Mouse (Mus musculus): ENCODE measurements around the gene Amz1.

Amz1 gene

DNA sequence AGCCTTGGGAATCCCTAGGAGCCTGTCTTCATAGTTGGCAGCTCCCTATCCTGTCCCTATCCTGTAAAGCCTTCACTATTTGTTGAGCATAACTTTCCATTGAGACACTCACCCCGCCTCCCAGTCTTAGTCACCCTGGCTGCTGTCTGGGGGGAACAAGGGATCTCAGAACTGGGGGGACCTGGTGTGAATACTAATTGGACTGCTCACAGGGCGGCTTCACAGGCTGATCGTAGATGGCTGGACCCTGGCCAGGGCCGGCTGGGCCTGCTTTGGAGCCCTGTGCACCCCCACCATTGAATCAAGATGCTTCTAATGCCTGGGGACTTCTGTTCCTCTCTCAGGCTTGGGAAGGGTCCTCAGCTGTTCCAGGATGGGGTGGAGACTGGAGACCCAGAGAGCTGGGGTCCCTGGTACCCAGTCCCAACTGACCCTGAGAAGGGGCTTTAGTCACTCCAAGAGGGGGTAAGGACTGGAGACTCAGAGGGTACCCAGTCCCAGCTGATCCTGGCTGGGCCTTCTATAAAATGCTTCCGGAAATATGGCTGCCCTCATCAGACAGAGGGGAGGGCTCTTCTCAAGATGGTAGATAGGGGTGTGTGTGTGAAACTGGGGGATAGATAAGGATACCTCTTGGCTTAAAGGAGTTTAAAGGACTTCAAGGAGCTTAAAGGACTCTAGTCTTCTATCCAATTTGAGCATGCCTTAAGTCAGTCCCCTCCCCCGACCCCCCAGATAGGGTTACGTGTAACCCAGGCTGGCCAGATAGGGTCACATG, 2.3 kb downstream of the Amz1 start:
- no peak for DNase-seq (ENCODE audit: low read depth, low spot score)

DNA sequence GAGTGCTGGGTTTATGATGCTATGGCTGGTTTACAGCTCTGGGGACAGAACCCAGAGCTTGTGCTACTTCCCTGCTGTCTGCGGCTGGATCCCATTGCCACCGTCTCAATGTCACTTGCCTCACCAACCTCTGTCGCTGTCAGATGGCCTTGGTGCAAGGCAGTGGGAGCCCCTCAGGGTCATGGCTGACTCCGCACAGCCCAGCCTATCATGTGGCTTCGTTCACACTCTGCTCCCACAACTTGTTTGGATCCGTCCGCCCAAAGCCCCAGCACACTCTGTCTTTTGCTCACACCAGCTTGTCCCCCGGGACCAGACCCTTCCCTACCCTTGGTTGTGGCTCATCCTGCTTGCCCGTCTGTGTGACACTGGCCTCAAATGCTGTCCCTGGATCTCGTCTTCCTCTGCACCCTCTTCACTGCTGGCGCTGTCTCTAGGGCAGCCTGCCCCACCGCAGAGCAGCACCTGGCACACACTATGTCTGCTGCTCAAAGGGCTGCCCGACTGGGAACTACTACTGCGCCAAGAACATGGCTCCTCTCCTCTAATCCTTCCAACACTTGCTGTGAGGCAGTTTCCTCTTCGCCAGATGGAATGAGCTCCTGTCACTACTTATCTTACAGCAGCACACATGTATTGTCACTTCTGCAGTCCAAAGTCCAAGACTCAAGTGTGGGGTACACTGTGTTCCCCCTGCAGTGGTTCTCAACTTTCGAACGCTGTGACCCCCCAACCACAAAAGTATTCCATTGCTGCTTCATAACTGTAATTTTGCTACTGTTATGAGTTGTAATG, 3.2 kb downstream of the Amz1 start:
- DNase-seq (ENCODE audit: low read depth, low spot score) = no peak

- no peak for DNase-seq (ENCODE audit: low read depth, low spot score)
These were observed 7.3 kb downstream of the Amz1 start for GRCm38 (mm10) chr5:140731040-140731797.

DNA sequence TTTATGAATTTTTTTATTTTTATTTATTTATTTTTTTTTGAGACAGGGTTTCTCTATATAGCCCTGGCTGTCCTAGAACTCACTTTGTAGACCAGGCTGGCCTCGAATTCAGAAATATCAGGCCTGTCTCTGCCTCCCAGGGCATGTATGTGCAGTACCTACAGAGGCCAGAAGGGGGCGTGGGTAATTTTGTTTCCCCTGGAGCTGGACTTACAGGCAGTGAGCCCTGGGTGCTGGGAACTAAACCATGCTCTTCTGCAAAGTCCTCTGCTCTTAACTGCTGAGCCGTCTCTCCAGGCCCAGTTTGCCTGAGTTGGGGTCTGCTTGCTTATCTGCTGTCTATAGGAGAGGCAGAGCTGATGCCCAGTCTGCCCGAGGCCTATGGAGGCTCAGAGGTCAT, 8.3 kb downstream of the Amz1 start:
- no peak for DNase-seq (ENCODE audit: low read depth, low spot score)

DNA sequence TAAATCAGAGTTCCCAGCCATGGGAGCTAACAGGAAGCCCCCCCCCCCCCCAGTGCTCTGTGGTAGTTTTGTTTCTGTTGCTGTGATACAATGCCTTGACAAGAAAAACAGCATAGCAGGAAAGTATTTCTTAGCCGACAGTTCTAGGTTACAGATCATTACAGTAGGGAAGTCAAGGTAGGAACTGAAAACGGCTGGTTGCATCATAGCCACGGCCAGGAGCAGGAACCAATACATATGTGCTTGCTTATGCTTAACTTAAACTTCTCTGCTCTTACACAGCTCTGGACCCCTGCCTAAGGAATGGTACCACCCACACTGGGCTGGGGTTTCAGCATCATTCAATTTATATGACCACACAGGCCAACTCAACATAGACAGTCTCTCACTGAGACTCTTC, 9.4 kb downstream of the Amz1 start:
- no peak for DNase-seq (ENCODE audit: low read depth, low spot score)

- no peak for DNase-seq (ENCODE audit: low read depth, low spot score)
These were observed 11.4 kb downstream of the Amz1 start for GRCm38 (mm10) chr5:140735297-140735696.

DNA sequence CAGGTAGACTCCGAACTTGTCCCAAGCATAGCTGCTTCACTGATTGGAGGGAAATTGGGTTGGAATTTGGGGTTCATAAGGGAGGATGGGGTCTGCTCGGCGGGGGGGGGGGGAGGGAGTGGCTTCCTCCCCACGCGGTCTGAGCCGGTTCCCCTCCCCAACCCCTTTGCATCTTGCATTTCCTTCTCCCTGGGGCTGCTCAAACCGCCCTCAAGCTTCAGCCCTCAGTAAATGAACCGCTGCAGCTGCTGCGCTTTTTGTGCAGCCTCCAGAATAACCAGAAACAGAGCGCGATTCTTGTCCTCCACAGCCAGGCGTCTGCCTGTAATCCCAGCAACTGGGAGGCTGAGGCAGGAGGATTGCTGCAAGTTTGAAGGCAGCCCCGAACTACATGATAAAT, 12.2 kb downstream of the Amz1 start:
- DNase-seq (ENCODE audit: low read depth, low spot score) = no peak

DNA sequence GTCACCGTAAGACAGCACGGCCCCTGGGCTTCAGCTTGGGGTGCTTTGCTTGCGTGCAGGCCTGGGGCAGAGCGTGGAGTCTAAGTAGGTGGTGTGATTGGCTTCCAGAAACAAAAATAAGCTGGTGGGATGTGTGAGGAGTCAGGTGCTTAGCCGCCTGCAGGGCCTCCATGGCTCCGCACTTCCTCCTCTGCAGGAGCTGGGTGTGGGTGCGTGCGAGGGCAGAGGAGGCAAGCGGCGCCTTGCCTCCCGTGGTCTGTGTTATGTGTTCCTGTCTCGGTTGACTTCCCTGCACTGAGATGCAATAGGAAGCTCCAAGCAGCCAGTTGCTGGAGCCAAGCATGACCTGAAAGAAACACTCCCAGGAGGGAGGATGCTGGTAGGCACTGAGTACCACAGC, 15.9 kb downstream of the Amz1 start:
- DNase-seq (ENCODE audit: low read depth, low spot score) = no peak

GRCm38 (mm10) chr5:140741040-140741439, 17.1 kb downstream of the Amz1 start:
- no peak for DNase-seq (ENCODE audit: low read depth, low spot score)

DNA sequence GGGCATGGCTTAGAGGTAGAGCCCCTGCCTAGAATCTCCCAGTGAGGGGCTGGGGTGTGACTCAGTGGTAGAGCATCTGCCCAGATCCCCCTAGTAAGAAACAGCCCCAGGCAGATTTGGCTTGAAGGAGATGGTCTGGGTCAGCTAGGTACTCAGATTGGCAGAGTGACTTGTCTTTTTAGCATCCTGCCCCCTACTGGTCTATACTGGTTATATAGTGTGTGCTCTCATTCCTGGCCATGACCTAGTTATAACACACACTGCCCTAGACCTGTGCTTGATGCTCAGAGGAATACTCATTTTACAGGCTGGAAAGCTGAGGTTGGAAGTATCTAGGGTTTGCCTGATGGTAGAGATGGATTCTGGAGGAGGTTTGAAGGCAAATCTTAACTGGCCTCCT, 17.9 kb downstream of the Amz1 start:
- no peak for DNase-seq (ENCODE audit: low read depth, low spot score)

- DNase-seq (ENCODE audit: low read depth, low spot score) = no peak
These were observed 19.8 kb downstream of the Amz1 start for GRCm38 (mm10) chr5:140743706-140744131.

DNA sequence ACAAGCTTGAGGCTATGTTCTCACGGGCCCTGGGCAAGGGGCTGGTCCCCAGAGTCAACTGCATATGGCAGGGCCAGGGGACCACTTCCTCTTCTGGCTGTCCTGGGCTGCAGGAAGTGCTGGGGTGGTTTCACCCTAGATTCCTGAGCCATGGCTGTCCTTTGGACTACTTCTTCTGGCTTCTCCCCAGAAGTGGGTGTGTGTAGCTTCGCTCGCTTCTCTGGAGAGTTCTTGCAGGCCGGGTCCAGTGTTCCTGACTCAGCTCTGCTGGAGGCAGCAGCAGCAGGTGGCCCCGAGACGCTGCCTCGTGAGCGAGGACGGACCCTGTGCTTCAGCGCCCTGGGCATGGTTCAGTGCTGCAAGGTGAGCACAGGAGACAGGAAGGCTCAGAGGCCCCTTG, 24.5 kb downstream of the Amz1 start:
- DNase-seq (ENCODE audit: low read depth, low spot score) = no peak

DNA sequence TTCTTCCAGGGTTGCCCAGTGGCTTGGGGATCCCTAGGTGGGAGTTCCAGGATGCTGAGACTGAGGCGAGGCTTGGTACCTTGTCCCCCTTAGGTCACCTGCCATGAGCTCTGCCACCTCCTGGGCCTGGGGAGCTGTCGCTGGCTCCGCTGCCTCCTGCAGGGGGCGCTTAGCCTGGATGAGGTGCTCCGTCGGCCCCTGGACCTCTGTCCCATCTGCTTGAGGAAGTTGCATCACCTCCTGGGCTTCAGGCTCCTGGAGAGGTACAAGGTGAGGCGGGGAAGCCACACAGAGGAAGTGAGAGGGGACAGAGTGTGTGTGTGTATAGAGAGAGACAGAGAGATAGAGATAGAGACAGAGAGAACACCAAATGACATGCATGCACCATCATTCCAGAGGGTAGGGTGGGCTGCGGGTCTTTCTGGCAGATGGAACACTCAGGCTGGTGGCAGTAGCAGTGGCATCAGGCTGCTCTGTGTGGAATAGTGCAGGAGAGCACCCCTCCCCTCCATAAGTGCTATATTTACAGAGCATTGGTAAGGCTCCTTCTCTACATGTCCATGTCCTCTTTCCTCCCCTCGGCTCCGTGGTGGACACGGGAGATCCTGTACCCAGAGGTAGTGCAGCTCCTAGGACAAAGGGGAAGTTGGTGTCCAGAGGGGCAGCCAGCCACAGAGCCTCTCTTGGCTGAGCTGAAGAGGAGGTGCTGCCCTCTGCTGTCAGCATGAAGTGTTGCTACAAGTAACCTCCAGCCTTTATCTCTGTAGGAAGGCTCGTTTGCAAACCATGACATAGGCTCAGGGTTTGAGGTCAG, 25.3 kb downstream of the Amz1 start:
- peak; percentile 27 for DNase-seq (ENCODE audit: low read depth, low spot score)

DNA sequence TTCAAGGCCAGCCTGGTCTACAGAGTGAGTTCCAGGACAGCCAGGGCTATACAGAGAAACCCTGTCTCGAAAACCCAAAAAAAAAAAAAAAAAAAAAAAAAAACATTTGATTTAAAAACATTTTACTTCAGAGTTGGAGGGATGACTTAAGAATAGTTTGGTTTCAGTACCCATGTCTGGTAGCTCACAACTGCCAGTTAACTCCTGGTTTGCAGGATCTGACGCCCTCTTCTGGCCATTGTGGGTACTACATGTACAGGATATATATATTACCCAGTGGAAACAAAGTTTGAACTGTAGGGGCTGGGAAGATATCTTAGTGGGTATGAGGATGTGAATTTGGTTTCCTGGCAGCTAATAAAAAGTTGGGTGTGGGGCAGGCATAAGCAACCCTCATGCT, 27.0 kb downstream of the Amz1 start:
- no peak for DNase-seq (ENCODE audit: low read depth, low spot score)

GRCm38 (mm10) chr5:140752041-140752440, 28.1 kb downstream of the Amz1 start:
- no peak for DNase-seq (ENCODE audit: low read depth, low spot score)

DNA sequence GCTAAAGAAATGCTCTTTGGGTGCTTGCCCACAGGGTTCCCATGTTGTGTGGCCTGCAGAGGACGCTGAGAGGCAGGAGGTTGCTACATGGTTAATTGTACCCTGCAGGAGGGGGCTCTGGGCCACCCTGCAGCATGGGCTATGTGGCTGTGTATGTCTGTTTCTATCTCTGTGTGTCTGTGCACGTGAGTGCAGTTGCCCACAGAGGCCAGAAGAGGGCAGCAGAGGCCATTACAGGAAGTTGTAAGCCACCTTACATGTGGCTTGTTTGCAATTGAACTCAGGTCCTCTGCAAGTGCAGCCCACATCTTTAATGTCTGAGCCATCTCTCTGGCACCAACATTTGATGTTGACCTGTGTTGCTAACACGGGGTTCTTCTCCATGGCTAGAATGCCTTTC, 28.7 kb downstream of the Amz1 start:
- no peak for DNase-seq (ENCODE audit: low read depth, low spot score)

GRCm38 (mm10) chr5:140753223-140753622, 29.3 kb downstream of the Amz1 start:
- DNase-seq (ENCODE audit: low read depth, low spot score) = no peak

DNA sequence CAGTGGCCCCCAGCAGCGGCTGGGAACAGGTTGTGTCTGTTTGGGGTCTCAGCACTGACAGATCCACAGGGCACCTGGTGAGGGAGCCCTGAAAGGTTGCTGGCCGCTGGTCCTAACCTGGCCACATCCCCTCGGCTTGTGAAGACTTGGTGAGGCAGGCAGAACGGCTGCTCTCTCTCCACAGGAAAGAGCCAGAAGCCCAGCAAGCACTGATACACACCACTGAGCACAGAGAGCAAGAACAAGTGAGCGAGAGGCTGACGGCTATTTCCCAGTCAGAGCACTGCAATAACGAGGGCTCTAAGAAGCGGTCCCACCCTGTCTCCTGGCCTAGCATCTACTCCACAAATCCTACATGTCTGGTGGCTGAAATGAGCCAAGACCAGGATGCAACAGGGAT, 34.9 kb downstream of the Amz1 start:
- DNase-seq (ENCODE audit: low read depth, low spot score) = no peak

DNA sequence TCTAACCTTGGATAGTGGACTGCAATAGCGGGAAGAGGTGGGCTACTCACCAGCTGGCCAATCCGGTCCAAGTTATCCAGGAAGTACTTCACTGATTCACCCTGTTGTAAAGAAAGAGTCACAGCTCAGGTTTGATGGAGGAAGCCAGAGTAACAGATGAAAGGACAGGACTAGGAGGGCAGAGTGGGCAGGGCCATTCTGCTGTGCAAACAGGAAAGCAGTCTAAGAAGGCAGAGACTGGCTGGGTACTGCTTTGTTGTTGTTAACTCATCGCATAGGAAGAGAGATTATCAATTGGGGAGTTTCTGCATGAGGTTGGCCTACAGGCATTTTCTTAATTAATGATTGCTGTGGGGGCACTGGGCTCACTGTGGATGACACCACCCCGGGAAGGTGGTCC, 38.6 kb downstream of the Amz1 start:
- DNase-seq (ENCODE audit: low read depth, low spot score) = no peak

DNA sequence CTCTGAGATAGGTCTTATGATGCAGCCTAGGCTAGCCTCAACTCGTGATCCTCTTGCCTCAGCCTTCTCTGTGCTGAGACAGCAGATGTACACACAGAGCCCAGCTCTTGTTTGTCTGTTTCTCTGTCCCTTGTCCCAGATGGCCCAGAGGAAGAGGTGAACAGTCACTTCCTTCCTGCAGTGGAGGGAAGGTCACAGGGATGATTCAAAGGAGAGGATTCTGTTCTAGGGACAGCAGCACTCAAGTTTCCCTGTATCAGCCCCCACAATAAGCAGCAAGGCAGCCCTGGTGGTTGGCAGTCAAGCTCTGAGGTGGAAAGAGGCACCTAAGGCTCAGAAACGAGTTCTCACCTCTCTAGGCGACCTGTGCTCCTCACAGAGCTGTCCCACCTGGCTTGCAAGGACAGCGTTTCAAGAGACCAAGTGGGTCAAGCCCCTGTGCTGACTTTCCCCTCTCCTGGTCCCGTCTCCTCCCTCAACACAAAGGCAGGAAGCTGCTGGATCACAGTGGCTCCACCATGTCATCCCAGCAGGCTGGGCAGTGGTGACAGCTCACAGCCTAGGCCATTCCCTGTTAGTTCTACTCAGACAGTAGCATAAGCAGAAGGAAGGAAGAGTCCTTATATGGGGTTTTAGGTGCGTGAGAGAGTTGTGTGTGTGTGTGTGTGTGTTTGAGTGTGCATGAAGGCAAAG, 41.1 kb downstream of the Amz1 start:
- DNase-seq (ENCODE audit: low read depth, low spot score) = no peak

GRCm38 (mm10) chr5:140766566-140766965, 42.6 kb downstream of the Amz1 start:
- no peak for DNase-seq (ENCODE audit: low read depth, low spot score)

Measured in c-Kit-negative CD71-positive TER-119-positive erythroid progenitor cells, embryonic 14.5 days (primary cell).